Mouse (Mus musculus) R1 (cell line): ENCODE results near the gene Akr1c19.
"Not testable (repeated sequence)": the region's sequence is repeated elsewhere in the genome, so short reads cannot be mapped to it uniquely, and the experiment has no call there.

Experiments
- DNase-seq: peaks from one replicate; pipeline ENCODE4 v3.0.0-alpha.2; 2018; ENCODE audit warnings: low read depth, low spot score

The Akr1c19 gene

DNA sequence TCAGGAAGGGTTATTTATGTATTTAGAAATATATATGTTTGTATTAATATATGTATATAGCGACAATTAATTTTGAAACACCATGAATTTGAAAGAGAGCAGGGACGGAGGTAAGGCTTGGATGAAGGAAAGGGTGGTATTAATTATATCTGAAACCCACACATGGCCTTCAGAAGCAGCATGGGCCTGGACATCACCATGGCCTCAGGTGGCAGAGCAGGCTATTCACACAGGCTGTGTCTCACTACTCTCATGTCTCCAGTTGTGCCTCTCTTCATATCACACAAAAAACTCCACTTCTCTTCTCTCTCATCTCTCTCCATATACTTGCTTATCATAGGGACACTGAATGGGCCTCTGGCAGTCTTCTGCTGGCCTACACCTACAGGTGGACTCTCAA, 37.0 kb downstream of the Akr1c19 start:
- DNase-seq = not testable (repeated sequence)

DNA sequence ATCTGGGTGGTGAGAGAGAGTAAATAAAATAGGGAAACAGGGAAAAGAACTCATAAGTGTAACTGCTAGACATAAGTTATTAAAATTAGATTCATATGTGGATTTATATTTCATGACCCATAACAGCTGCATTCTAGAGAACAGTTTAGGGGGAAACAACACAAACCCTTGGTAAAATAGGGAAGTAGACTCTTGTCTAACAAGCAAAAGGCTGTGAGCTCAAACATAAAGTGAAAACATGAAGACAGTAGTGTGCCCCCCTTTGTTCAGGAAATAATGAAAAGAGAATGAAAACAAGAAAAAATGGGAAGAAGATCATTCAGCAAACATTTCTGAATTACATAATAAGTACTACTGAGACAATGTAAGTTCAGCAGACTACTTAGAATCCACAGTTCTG, 42.4 kb downstream of the Akr1c19 start:
- DNase-seq = no peak

DNA sequence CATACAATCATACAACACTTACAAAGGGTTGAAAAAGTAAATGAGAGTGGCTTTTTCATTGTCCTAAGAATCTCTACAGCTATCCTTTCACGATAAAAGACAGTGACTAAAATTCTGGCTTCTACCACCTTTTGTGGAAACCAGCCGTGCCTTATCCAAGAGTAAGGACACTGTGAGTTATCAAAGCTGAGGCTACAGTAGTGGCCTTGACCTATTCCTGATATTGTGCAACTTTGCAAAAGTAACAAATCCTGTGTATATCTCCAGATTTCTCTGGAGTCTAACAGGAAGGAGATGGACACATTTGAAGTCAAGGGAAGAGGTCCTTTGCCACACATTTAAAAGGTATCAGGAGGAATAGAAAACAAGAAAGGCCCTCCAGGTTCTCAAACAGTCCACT, 49.0 kb downstream of the Akr1c19 start:
- no peak for DNase-seq

DNA sequence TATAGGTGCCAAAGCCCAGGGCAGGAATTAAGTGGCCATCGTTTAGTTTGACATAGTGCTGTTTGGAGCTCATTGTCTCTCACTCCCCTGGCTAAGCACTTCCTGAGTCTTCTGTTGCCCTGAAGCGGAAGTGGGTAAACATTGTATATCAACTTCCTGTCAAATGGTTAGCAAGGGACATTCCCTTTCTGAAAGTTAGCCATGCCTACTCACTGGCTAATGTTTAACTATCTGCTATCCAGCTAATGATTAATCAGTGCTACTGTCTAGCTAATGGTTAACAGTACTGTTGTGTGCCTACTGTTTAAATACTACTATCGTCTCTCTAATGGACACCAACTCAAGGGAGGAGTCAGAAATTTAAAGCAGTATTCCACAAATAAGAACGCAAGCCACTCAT, 50.8 kb downstream of the Akr1c19 start, which contains the start of gene Akr1c12:
TSS of gene Akr1c12 (minus strand) at position 150 of the 400 bp plus-strand sequence.
- no peak for DNase-seq

DNA sequence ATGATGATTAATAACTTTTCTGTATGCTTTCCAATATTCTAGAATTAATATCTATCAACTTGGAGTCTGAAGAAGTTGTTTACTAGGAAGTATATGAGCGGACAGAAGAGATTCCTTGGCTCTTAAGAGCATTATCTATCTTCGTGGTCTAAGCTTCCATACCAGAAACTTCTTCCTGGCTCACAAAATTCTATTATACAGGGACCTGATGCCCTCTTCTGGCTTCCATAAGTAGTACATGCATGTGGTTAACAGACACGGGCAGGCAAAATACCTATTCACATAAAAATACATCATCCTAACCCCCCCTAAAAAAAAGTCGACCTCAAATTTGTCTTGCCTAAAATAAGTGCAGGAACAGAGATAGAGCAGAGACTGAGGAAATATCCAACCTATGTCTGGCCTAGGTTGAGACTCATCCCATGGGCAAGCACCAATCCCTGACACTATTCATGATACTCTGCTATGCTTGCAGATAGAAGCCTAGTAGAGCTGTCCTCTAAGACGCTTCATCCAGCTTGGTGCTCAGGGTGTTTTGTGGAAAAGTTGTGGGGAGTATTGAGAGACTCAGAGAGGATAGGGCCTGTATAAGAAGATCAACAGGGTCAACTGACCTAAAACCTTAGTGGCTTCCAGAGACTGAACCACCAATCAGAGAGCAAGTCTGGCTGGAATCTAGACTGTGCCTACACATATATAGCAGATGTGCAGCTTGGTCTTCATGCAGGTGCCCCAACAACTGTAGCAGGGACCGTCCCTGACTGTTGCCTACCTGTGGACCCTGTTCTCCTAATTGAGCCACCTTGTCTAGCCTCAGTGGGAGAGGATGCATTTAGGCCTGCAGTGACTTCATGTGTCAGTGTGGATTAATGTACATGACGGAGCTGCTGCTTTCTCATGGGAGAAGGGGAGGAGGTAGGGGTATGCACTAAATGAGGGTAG, 53.2 kb downstream of the Akr1c19 start:
- DNase-seq = peak; percentile 49

DNA sequence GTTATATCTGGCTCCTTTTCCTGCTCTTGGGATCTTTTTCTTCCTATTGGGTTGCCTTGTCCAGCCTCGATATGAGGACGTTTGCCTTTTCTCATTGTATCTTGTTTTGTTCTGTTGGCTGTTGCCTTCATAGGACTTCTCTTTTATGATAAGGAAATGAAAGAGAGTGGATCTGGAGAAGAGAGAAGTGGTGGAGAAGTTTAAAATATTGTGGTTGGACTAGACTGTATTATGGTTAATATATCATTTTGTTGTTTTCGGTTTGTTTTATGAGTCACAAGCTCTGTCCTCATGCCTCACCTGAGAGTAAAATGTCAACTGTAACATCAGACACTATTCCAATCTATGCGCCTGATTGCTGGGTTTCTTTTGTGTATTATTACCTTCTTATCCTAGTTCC, 68.5 kb downstream of the Akr1c19 start:
- no peak for DNase-seq
